Mouse (Mus musculus) CD8-positive naive resting alpha-beta T cell, adult 2 months (primary cell): ENCODE data around the gene Fkbp7.

ENCODE experiments used
- DNase-seq, 2 experiments: peaks; one replicate each; pipeline ENCODE4 v3.0.0; 2022; ENCODE audit warnings: low read depth in 2 of 2, low spot score in 2 of 2

Fkbp7 gene

DNA sequence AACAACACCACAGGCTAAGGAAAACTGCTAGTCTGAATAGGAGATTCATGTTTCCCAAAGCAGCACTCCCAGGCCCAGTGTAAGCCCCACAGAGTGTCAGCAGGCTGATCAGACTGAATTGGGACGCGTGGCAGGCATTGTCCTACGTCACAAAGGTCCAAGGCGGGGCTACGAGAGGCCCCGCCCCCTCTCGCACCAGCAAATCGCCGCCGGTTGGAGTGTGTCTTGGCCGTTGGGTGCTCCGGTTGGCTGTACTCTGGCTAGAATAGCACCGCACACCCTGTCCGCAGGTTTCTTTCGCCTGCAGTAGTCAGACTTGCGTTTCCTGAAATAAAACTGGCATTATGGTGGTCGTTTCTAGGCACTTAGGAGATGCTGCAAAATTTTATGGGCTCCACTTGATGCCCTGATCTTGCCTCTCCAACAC is at the start of gene Fkbp7:
Gene Fkbp7 (minus strand): TSS at position 151 of the 427 bp plus-strand sequence.
- DNase-seq: peak; percentile 74 to 85

DNA sequence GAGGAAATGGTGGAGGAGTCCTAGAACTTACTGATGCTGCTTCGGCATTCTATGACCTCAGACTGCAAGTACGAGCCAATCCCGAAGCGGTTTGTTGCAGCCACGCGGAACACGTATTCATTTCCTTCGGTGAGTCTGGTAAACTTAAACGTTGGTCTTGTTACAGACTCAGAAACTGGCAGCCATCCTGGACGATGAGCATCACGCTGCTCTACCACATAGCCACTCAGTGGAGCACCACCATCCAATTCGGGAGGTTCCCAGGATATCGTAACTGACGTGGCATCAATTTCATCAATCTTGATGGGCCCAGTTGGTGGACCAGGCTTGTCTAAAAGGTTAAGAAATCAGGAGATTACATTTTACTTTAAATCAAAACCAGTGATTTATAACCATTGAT is 46.7 kb upstream of the Fkbp7 start:
- DNase-seq: no peak

DNA sequence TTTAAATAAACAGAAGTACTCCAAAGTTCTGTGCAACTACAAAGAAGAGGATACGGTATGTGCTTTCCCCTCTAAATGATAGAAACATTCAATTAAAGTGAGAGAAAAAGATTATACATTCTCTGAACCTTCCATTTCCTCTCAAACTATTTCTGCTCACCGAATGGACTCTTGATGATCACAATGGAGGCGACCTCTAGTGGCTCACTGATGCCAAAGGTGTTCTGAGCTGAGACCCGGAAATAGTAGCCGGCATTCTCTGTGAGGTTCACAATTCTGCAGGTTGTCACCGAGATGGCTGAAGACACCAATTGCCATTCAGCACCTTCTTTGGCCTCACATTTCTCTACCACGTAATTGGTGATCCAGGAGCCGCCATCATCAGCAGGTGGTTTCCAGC is 42.1 kb upstream of the Fkbp7 start:
- DNase-seq: no peak

DNA sequence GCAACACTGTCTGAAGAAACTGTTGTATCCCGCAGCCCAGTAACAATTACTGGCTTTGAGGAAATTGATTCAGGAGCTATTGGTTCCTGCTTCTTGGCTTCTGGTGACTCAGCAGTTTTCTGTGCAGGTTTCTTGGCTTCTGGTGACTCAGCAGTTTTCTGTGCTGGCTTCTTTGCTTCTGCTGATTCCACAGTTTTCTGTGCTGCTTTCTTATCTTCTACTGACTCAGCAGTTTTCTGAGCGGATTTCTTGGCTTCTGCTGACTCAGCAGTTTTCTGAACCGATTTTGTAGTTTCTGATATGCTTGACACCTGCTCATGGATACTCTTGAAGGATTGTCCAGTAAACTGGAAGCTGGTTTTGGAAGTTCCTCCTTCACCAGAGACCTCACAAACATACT is 35.6 kb upstream of the Fkbp7 start:
- DNase-seq: no peak

- DNase-seq: no peak
Observed at GRCm38 (mm10) chr2:76705655-76706054, 32.7 kb upstream of the Fkbp7 start.

DNA sequence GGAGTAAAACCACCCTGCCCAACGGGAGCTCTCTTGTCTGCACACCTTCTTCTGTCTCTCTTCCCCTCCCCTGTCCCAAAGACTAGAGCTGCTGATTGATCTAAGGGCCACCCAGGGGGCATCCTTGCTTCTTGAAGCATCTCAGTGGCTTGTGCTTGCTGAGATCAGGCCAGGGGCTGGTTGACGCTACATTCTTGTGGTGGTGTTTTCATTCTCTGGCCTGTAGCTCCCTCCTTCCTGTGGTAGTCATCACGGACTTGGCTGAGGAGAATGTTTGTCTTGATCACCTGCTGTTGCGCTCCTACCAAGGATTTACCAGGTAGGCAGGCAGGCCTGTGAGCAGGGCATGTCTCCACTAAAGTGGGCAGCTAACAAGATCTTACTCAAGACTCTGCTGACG is 29.8 kb upstream of the Fkbp7 start:
- DNase-seq: no peak

- no peak for DNase-seq
Observed at GRCm38 (mm10) chr2:76702188-76702587, 29.3 kb upstream of the Fkbp7 start.

DNA sequence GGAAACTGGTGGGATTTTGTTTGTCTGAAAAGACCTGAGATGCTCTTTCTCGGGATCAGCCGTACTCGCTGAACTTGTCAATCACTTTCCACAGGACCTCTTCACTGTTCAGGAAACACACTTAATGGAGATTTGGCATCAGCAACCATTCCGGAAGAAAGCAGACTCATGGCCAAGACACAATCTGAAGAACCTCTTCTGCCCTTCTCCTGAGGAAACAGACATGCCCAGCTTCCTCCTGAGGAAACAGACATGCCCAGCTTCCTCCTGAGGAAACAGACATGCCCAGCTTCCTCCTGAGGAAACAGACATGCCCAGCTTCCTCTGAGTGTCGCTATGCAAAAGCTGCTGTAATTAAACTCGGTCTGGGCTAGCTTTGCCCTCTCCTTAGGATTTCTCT is 22.4 kb upstream of the Fkbp7 start:
- DNase-seq: no peak

DNA sequence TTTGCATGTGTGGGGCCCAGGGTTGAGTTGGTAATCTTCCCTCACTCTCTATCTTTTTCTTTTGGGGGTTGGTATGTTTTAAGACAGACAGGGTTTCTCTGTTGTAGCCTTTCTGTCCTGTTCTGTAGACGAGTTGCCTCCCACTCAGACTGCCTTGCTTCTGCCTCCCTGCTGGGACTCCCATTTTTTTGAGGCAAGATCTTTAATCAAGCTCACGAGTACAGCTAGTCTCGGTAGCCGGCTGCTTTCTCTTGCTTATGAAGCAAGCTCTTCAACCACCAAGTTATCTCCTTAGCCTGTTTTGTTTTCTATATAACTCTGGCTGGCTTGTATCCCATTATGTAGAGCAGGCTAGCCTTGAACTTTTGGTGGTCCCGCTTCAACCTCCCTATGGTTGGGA is 20.8 kb upstream of the Fkbp7 start:
- DNase-seq: no peak

DNA sequence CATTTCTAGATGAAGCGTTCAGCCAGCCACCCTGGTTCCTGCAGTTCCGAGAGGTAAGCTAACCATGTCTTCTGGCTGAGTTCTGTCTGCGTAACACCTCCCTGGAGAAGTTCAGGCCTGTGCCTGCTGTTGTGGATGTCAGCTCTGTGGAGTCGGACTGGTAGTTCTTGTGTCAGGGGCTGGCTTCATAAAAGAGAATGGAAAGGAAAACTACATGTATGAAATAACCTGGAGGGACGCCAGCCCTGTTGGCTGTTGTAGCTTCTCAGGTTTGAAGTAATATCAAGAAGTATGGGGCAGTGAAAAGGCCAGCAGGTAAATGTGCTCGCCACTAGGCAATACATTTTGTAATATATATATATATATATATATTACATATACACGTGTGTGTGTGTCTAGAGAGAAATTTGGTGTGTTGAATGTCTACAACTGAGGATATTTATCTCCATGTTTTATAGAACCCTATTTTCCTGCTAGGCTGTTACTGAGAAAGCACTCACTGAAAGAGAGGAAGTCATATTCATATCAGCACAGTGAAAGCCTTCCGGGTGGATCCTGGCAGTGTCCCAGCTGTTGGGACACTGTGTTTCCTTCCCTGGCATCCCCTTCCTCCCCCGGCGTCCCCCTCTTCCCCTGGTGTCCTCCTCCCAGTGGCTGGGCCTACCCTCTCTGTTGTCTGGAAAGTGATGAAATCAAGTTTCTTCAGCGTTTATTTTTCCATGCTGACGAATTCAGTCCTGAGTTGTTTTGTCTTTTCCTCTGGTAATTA is 17.7 kb upstream of the Fkbp7 start:
- DNase-seq: no peak

DNA sequence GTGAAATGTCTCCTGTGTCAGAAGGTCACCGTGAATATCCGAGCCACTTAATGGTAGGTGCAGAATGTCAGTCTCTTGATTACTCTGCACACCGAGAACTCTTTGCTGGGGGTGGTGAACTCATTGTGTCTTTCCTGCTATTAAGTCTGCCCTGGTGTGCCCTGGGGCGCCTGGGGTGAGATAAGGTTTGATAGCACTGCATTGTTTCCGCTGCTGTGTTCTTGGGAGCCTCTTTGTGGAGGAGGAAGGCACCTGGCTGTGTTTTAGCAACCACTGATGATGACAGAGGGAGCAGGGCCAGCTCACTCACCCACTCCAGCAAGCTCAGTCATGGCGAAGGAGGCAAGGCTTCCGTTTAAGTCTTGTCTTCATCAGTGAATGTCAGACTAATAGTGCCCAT is 15.2 kb upstream of the Fkbp7 start:
- DNase-seq: no peak

DNA sequence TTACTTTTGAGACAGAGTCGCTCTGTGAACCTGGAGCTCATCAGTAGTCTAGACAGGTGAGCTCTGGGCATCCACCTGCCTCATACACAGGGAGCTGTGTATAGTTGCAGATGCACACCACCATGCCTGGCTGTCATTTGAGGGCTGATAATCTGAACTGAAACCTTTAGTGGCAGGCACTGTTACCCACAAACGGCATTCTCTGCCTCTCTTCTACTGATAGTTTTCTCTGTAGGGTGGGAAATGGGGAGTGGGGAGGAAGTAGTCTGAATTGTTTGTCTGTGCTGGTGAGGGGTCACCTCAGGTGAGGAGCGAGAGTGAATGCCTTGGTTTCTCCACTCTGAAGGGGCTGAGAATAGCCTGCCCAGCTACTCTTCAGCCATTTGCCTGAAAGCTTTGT is 14.7 kb upstream of the Fkbp7 start:
- DNase-seq: no peak

- DNase-seq: no peak
Observed at GRCm38 (mm10) chr2:76686986-76687385, 14.1 kb upstream of the Fkbp7 start.

DNA sequence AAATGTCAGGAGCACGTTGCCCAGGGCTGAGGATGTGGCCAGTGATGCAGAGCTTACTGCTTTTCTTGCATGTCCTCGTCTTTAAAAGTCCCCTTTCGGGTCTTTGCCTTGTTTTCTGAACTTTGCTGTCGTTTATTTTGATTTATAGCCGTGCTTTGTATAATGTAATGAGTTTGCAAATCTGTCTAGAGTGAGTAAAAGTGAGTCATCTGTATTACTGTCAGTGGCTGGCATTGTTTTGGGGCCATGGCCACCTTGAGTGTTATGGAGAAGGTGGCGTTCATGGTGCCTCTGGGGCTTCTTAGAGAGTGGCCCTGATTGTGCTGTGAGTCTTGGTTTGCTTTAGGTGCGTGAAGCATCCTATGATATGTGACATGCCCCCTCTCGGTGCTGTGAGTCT is 9.4 kb upstream of the Fkbp7 start:
- no peak for DNase-seq

- no peak for DNase-seq
Observed at GRCm38 (mm10) chr2:76676401-76677226, 3.7 kb upstream of the Fkbp7 start.

- DNase-seq: no peak
Observed at GRCm38 (mm10) chr2:76675949-76676348, 3.0 kb upstream of the Fkbp7 start.

GRCm38 (mm10) chr2:76675451-76675850 is 2.5 kb upstream of the Fkbp7 start:
- peak in 1 of 2 experiments; percentile 23 for DNase-seq

GRCm38 (mm10) chr2:76674725-76675427 is 2.0 kb upstream of the Fkbp7 start, which contains the start of gene Plekha3:
Plekha3 (plus strand) TSS chr2:76675281.
- DNase-seq: peak; percentile 49 to 62

GRCm38 (mm10) chr2:76673472-76674081 is 661 bp upstream of the Fkbp7 start:
- DNase-seq: peak; percentile 25 to 45

GRCm38 (mm10) chr2:76672134-76672745 is 676 bp downstream of the Fkbp7 start:
- DNase-seq: no peak

DNA sequence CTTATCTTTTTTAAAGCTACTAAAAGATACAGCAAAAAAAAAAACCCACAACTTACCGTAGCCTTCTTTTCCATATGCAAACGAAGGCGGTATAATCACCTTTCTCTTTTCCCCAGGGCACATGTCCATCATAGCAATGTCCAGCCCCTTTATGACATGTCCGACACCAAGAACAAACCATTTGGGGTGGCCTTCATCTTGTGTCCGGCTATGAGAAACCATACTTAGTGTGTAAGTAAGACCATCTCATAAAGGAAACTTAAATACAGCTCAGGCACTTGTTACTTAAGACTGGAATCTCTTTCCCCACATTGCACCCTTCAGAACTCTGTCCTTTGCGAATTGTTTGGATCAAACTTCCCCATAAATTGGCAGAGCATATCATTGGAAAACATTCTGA is 1.3 kb downstream of the Fkbp7 start:
- DNase-seq: no peak
